Mouse (Mus musculus): ENCODE data around the gene Utp20.

- TF ChIP-seq EP300 (IDR thresholded peaks at IDR 0.05; ENCODE audit: insufficient read depth, low read depth, low read length) (no peak), POLR2A (IDR thresholded peaks at IDR 0.05; ENCODE audit: insufficient read depth, low read depth, low read length) (no peak)
Measured at GRCm38 (mm10) chr10:88719618-88720017, 107.0 kb downstream of the Utp20 start.
